Mouse (Mus musculus) erythroblast, adult 5-6 weeks (primary cell): ENCODE results near the gene Zic4. TPM values are rescaled to one million over a fixed set of nuclear protein-coding genes. Genes with fewer than 3 reads are reported as not detected.

Source experiments
- ATAC-seq: replicated peaks from 2 replicates; pipeline ENCODE4 v1.8.0; 2016; ENCODE audit warnings: moderate number of reproducible peaks, mild to moderate bottlenecking, moderate TSS enrichment, inconsistent platforms; ENCODE audit not compliant: poor library complexity, low FRiP score, severe bottlenecking
- total RNA-seq, 2 experiments: library from RNA; stranded (forward) in 1 of 2; stranded (reverse) in 1 of 2; fragments of 150-400 nt in 1 of 2; fragments of 200-764, 138-1000 nt in 1 of 2; gene quantifications; 2 replicates each; pipeline versions ENCODE4 v1.2.3 to v1.2.4; 2015 to 2017; ENCODE audit warnings: low replicate concordance in 2 of 2

The Zic4 gene
- total RNA-seq (2015; ENCODE audit: low replicate concordance) (not detected in 2 replicates), total RNA-seq (2017; ENCODE audit: low replicate concordance) (0.28 TPM in 1 of 2 replicates, not detected in the other)

DNA sequence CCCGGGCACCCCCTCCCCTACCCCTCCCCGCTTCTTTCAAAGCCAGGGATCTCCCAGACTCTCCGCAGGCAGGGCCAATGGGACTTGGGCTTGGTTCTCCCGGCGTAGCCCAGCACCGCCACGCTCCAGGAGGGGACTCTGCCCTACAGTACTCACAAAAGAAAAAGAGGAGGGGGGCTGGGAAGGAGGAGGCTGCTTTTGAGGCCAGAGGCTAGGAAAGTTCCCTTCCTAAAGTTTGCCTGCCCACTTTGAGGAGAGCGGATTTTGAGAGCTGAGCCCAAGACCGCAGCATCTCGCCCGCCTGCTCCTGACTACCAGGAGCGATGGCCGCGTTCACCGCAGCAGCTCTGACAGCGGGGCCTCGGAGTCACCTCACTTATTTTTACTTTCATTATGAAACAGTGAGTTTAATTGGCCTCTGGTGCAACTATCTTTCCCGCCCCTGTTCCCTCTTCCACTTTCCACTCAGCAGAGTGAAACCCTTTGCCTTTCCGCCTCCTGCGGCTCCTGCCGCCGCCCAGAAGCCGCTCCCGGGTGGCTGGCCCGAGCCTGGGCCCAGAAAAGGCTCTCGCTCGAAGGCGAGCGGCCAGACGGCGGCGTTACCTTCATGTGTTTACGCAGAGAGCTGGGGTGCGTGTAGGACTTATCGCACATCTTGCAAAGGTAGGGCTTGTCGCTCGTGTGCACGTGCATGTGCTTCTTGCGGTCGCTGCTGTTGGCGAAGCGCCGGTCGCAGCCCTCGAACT lies at the start of gene Zic4:
Gene Zic4 (plus strand): TSS at position 558 of the 746 bp plus-strand sequence.
- ATAC-seq: no peak

DNA sequence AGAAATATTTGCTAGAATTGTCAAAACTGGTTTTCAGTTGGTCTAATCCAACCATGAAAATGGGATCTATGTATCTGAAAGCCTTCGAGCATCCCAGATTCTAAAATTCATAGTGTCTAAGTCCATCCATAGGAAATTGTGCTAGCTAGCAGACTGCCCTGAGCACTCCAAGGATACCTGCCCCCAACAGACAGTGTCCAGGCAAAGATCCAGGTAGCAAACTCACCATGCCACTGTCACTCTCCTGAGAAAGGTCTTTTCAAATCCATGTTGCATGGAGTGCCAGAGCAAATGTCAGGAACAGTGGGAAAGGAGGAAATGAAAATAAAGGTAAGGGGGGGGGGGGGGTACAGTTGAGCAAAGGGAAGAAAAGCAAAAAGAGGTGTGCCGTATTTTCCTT lies 14.6 kb upstream of the Zic4 start:
- no peak for ATAC-seq

DNA sequence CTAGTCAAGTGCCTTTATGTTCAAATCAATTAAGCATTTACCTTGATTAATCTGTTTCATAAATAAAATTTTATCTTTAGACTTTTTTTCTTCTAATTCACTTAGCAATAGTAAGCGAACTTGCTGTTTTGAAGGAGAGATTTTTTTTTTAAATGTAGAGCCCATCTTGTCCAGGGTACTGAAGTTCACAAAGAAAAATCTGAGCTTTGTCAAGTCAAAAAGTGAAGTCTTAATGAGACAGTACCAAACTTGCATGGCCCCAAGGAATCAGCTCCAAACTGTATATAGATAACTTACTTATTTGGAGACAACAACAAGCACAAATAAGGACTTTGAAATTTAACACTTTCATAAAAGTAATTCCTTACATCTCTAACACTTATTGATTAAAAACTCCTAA lies 13.5 kb upstream of the Zic4 start:
- no peak for ATAC-seq

DNA sequence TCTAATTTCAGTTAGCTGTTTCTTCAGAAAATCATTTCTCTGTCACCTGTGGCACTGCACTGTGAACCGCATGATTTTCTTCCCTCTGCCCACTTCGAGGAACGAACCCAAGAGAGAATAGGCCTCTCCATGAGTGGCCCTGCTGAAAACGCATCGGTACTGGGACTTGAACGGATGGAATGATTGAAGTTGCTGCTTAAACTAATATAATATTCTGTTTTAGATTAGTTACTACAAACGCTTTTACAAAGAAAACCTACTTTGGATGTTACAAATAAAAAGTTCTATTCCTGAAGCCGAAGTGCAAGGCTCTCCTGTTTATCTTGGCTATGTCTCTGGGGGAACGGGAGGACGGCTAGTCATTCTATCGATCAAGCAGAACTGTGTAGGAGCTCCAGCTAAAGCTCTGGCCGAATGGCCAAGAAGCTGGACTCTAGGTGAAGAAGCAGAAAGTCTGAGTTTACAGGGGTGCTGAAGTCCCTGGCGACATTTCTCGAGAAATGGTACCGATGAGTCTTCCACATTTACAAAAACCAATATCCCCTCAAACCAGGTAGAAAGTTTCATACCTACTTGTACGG lies 11.9 kb upstream of the Zic4 start:
- no peak for ATAC-seq

DNA sequence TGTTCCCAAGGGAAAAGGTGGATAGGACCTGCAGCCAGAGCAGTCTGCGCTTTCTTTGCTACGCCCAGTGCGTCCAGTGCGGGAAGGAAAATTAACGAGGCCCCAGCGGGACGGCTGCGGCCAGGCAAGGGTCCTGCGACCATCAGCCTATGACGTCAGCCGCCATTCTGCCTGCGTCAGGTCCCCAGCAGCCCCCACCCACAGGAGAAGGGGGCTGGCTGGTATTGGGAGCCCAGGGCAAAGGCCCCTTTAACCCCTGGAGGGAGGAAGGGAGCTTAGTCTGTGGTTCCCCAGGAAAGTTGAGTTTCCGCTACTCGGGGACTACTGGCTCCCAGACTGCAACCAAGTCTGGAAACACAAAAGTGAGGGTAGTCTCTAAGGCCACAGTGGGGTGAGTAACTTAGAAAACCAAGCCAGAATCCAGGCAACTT lies 11.3 kb upstream of the Zic4 start:
- ATAC-seq: no peak

DNA sequence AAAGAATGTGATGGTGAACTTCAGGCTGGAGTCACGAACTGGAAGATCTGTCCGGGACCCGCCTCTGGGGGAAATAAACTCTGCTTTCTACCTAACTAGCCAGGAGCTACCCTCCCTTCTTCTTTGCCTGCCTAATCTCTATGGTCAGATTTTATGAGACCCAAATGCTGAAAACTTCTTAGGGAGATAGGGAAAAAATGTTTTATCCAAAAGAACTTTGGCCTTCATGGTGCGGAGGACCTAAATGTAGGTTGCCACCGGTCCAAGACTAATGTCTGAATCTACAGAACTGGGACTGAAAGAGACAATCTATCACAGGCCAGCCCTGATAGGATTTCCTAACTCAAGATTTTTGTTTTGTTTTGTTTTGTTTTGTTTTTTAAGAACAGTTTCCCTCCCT lies 10.9 kb upstream of the Zic4 start:
- no peak for ATAC-seq

- no peak for ATAC-seq
These were observed 10.2 kb upstream of the Zic4 start for GRCm38 (mm10) chr9:91351961-91352411.

- no peak for ATAC-seq
These were observed 9.4 kb upstream of the Zic4 start for GRCm38 (mm10) chr9:91352786-91353185.

DNA sequence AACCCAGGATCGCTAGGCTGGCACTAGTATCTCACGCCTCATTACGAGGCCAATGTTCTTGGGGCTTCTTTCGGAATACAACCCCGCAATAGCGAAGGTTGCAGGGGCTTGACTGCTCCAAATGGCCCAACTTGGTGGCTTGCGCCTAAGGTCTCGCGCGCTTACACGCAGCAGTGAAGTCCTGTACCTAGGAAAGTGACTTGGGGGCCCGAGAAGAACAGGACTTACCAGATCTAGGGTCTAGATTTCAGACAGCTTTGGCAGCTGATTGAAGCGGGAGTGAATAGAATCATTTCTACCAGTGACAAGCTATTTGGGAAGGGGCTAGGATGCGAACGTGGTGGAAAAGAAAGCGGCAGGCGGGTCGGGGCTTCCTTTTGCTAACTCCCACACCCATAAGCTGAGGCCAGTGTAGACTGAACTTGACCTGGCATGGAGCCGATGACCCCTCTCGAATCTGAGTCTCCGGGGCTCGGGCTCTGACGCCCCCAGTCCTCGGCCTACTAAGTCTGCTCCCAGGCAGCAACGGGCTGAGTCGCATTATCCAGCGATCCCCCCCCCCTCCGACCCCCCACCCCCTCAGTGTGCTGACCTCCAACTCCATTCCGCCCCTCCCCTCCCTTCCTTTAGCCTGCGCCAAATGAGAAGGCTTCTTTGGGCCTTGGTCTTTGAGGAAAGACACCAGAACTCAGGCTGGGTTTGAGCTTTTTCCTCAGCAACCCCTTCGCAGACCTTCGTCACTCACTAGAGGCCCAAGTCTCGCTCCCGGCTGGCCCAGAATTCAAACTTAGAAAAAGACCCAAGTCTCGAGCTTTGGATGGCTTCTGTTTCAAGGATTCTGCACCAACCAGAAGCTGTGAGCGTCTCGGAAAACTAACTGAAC lies 8.4 kb upstream of the Zic4 start:
- no peak for ATAC-seq

GRCm38 (mm10) chr9:91354434-91355269 lies 7.6 kb upstream of the Zic4 start:
- no peak for ATAC-seq

GRCm38 (mm10) chr9:91355270-91355589 lies 7.0 kb upstream of the Zic4 start:
- ATAC-seq: no peak

- no peak for ATAC-seq
These were observed 6.4 kb upstream of the Zic4 start for GRCm38 (mm10) chr9:91355629-91356352.

DNA sequence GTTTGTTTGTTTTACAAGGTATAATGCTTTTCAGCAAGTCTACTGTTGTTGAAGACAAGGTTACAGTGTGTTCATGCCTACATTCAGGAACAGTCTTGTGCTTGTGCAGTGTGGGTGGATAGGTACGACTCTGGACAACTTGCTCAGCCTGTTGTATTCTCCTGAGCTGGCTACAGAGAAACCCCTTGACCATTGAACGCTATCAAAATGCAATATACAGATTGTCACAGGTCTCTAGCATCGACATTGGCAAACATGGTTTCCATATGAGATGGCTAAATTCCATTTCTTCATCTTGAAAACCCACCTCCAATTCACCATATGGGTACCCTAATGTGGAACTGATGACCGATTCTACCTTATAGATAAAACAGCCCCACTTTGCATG lies 5.9 kb upstream of the Zic4 start:
- no peak for ATAC-seq

- ATAC-seq: no peak
These were observed 4.9 kb upstream of the Zic4 start for GRCm38 (mm10) chr9:91357321-91357720.

DNA sequence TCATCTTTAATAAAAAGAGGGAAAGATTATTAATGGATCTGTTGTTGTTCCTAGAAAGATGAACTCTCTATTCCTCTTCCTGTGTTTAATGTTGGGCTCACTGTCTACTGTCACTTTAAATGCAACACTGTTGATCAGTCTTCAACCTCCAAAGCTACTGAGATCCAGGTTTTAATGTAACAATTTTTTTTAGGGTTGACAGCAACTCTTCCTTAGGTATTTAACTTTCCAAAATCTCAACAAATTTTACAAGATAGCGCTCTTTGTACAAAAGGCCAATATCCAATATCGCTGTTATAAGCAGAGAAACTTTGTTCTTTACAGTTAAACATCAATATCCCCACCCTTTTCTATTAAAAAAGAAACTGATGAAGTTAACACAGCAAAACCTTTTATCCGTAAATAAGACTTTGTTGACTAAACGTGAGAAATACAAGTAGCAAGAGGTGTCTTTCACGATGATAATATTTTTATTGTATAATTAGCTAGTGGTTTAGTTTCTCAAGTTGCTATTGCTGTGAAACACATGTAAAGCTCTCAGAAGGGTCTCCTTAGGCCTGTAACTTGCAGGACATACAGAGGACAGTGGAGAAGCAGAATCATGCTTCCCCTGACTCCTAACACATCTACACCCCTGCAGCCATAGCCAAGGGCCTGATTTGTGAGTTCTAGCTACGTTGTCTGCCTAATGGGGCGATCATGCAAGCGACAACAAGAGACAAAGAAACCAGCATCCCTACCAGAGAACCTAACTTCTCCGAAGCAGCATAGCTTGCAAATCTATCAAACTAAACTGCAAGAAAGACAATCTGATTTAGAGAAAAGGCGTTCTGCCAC lies 3.1 kb upstream of the Zic4 start:
- no peak for ATAC-seq

DNA sequence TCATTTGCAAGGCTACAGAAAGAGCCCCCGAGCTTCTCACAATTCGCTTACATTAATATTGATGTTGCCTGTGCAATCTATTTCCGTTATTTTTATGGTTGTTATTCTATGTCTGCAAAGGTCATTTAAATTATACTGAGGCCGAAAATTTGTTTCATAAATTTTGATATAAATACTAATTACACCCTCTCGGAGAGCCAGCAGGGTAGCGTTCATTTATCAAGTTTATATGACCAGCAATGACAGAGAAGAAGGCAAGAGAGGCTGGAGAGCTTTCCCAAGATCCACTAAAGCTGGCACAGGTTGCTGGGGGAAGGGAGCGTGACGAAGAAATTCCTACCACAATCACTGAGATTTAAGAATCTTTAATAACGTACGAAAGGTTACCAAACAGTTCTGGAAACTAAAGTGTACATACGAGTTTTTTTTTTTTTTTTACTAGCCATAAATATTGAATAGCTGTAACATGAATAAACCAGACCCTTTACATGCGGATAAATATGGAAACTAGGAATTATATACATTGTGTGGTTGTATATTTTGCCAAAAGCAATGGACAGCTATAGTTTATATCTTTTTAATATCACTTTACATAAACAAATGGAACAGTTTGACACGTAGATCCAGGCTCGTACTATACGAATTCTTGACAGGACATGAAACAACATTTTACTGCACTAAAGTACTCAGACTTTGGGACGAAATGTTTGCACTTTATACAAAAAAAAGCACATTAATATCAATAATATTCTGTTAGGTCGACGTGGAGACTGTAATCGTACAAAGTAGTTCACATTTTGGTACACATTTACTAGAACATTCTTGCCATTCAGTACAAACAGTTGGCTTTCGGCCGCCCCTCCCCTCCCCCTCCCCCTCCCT lies 1.8 kb upstream of the Zic4 start:
- ATAC-seq: no peak
